Mouse (Mus musculus) ovary, adult 18-20 months (tissue): ENCODE results near the gene Slc4a5.
A peak's percentile ranks its signal among the peaks of the same experiment; 100 is the strongest.

Experiments used
- DNase-seq: peaks from one replicate; pipeline ENCODE4 v3.0.0; 2022; ENCODE audit warnings: low spot score, mixed read lengths

Slc4a5 gene

GRCm38 (mm10) chr6:83219814-83220213 is at the start of gene Slc4a5:
Gene Slc4a5, plus strand, starts transcription at chr6:83219828.
- DNase-seq, result no peak

- no peak for DNase-seq
Measured at GRCm38 (mm10) chr6:83169872-83170271, 49.8 kb upstream of the Slc4a5 start.

- no peak for DNase-seq
Measured at GRCm38 (mm10) chr6:83171063-83171462, 48.6 kb upstream of the Slc4a5 start.

GRCm38 (mm10) chr6:83172240-83172920 is 47.2 kb upstream of the Slc4a5 start:
- DNase-seq, result no peak

- DNase-seq, result no peak
Measured at GRCm38 (mm10) chr6:83175996-83176395, 43.6 kb upstream of the Slc4a5 start.

- DNase-seq, result no peak
Measured at GRCm38 (mm10) chr6:83179390-83180117, 40.1 kb upstream of the Slc4a5 start.

- DNase-seq, result no peak
Measured at GRCm38 (mm10) chr6:83180605-83181004, 39.0 kb upstream of the Slc4a5 start.

- no peak for DNase-seq
Measured at GRCm38 (mm10) chr6:83184858-83185435, 34.7 kb upstream of the Slc4a5 start.

- DNase-seq, result no peak
Measured at GRCm38 (mm10) chr6:83185895-83186861, 33.5 kb upstream of the Slc4a5 start.

- no peak for DNase-seq
Measured at GRCm38 (mm10) chr6:83186946-83187345, 32.7 kb upstream of the Slc4a5 start.

- no peak for DNase-seq
Measured at GRCm38 (mm10) chr6:83193571-83193970, 26.1 kb upstream of the Slc4a5 start.

GRCm38 (mm10) chr6:83197345-83198004 is 22.2 kb upstream of the Slc4a5 start:
- peak; percentile 71 for DNase-seq

- no peak for DNase-seq
Measured at GRCm38 (mm10) chr6:83203320-83203719, 16.3 kb upstream of the Slc4a5 start.

GRCm38 (mm10) chr6:83205851-83206250 is 13.8 kb upstream of the Slc4a5 start:
- no peak for DNase-seq

GRCm38 (mm10) chr6:83206321-83206720 is 13.3 kb upstream of the Slc4a5 start:
- no peak for DNase-seq

GRCm38 (mm10) chr6:83207361-83208049 is 12.1 kb upstream of the Slc4a5 start:
- DNase-seq, result no peak

- DNase-seq, result no peak
Measured at GRCm38 (mm10) chr6:83208050-83208400, 11.6 kb upstream of the Slc4a5 start.

GRCm38 (mm10) chr6:83210495-83210894 is 9.1 kb upstream of the Slc4a5 start:
- DNase-seq, result no peak

- no peak for DNase-seq
Measured at GRCm38 (mm10) chr6:83211526-83211925, 8.1 kb upstream of the Slc4a5 start.

- DNase-seq, result peak; percentile 31
Measured at GRCm38 (mm10) chr6:83215002-83215666, 4.5 kb upstream of the Slc4a5 start.
